Mouse (Mus musculus): ENCODE results near the gene Fhl2. TPM values are rescaled to one million over a fixed set of nuclear protein-coding genes. Genes with fewer than 3 reads are reported as not detected.

Gene Fhl2
- polyA plus RNA-seq (2014; fragmentation: Illumina TruSeq; extraction: RNeasy Lipid Tissue Mini Kit (QIAGEN cat#74804)), result 17.5 TPM

DNA sequence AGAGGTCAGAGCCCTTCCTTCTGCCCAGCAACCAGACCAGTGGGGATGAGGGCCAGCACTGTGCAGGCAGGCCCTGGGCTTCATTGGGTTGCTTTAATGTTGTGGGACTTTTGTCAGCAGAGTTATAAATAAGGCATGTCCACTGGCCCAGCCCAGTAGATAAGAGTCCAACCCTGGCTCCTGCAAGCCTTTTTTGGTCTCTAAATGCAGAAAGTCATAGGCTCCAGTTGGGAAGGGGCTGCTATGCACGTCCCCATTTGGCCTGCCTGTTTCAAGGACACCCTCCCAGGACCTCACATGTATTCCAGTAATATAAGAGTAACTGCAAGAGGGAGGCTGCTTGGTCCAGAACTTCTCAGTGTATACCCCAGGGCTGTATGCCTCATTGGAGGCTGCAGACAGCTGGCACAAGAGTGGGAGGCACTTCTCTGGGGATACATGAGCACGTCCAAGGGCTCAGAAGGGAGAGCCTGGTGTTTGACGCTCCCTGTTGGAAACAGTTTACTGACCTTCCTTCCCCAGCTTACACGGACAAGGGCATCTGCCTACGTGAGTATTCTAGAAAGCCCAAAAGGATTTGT, at the start of gene Fhl2:
TSS of gene Fhl2 (minus strand) at position 324 of the 581 bp plus-strand sequence.

GRCm38 (mm10) chr1:43098031-43098984, 98.5 kb downstream of the Fhl2 start, which contains the start of the genes Tgfbrap1 and AI597479:
Gene Tgfbrap1 (minus strand): TSS chr1:43098637.
Gene AI597479 (plus strand): TSS chr1:43098710.

Other genes with a start within 250 kb of the Fhl2 start
- gene Gpr45, start 244.1 kb downstream of the Fhl2 start, polyA plus RNA-seq (2014; fragmentation: Illumina TruSeq; extraction: RNeasy Lipid Tissue Mini Kit (QIAGEN cat#74804)), result 0.51 TPM
- gene Tgfbrap1, start 98.3 kb downstream of the Fhl2 start, polyA plus RNA-seq (2014; fragmentation: Illumina TruSeq; extraction: RNeasy Lipid Tissue Mini Kit (QIAGEN cat#74804)), result 11.6 TPM
- 63.1 TPM for gene AI597479, start 98.3 kb downstream of the Fhl2 start, polyA plus RNA-seq (2014; fragmentation: Illumina TruSeq; extraction: RNeasy Lipid Tissue Mini Kit (QIAGEN cat#74804))
- 24.7 TPM for gene Nck2, start 247.6 kb upstream of the Fhl2 start, polyA plus RNA-seq (2014; fragmentation: Illumina TruSeq; extraction: RNeasy Lipid Tissue Mini Kit (QIAGEN cat#74804))